Mouse (Mus musculus): ENCODE results near the gene Grcc10.

Gene Grcc10

GRCm38 (mm10) chr6:124757351-124757880 is 16.2 kb upstream of the Grcc10 start:
- in situ Hi-C loops (cut with MseI, MboI), result no loop called here

- in situ Hi-C loops (cut with MseI, MboI), result no loop called here
Measured at GRCm38 (mm10) chr6:124756652-124757350, 15.6 kb upstream of the Grcc10 start.

- in situ Hi-C loops (cut with MseI, MboI), result no loop called here
Measured at GRCm38 (mm10) chr6:124755831-124756595, 14.8 kb upstream of the Grcc10 start, which contains the start of the genes Gm45234 and Atn1. Gene Gm45234 (minus strand): TSS chr6:124756021. Gene Atn1 (minus strand): TSS chr6:124756524.

GRCm38 (mm10) chr6:124755306-124755705 is 14.1 kb upstream of the Grcc10 start:
- in situ Hi-C loops (cut with MseI, MboI), result no loop called here

GRCm38 (mm10) chr6:124753861-124754260 is 12.7 kb upstream of the Grcc10 start:
- in situ Hi-C loops (cut with MseI, MboI), result no loop called here

GRCm38 (mm10) chr6:124750405-124750804 is 9.2 kb upstream of the Grcc10 start:
- in situ Hi-C loops (cut with MseI, MboI), result no loop called here

GRCm38 (mm10) chr6:124746654-124747632 is 5.8 kb upstream of the Grcc10 start:
- in situ Hi-C loops (cut with MseI, MboI), result no loop called here

- in situ Hi-C loops (cut with MseI, MboI), result no loop called here
Measured at GRCm38 (mm10) chr6:124746296-124746605, 5.1 kb upstream of the Grcc10 start.

- in situ Hi-C loops (cut with MseI, MboI), result no loop called here
Measured at GRCm38 (mm10) chr6:124745490-124746295, 4.5 kb upstream of the Grcc10 start.

- in situ Hi-C loops (cut with MseI, MboI), result no loop called here
Measured at GRCm38 (mm10) chr6:124744755-124745321, 3.7 kb upstream of the Grcc10 start.

- in situ Hi-C loops (cut with MseI, MboI), result no loop called here
Measured at GRCm38 (mm10) chr6:124743647-124744046, 2.5 kb upstream of the Grcc10 start.

GRCm38 (mm10) chr6:124742839-124743514 is 1.8 kb upstream of the Grcc10 start:
- in situ Hi-C loops (cut with MseI, MboI), result no loop called here

GRCm38 (mm10) chr6:124741842-124742241 is 668 bp upstream of the Grcc10 start:
- in situ Hi-C loops (cut with MseI, MboI), result no loop called here

GRCm38 (mm10) chr6:124740211-124740887 is 825 bp downstream of the Grcc10 start:
- in situ Hi-C loops (cut with MseI, MboI), result no loop called here

GRCm38 (mm10) chr6:124739231-124739796 is 1.9 kb downstream of the Grcc10 start:
- in situ Hi-C loops (cut with MseI, MboI), result no loop called here

GRCm38 (mm10) chr6:124738511-124739023 is 2.6 kb downstream of the Grcc10 start, which contains the start of gene Ptpn6:
Gene Ptpn6 (minus strand): TSS chr6:124738714.
- in situ Hi-C loops (cut with MseI, MboI), result no loop called here

- in situ Hi-C loops (cut with MseI, MboI), result no loop called here
Measured at GRCm38 (mm10) chr6:124737040-124737439, 4.1 kb downstream of the Grcc10 start.

GRCm38 (mm10) chr6:124734417-124734816 is 6.8 kb downstream of the Grcc10 start:
- in situ Hi-C loops (cut with MseI, MboI), result no loop called here

Data from mouse trophoblast stem cell (cell line).